Mouse (Mus musculus): ENCODE data around the gene Uhmk1. TPM values are rescaled to one million over a fixed set of nuclear protein-coding genes. Genes with fewer than 3 reads are reported as not detected.

Uhmk1 gene
- polyA plus RNA-seq, 1 experiment from 2014 or later: 7.9 TPM

DNA sequence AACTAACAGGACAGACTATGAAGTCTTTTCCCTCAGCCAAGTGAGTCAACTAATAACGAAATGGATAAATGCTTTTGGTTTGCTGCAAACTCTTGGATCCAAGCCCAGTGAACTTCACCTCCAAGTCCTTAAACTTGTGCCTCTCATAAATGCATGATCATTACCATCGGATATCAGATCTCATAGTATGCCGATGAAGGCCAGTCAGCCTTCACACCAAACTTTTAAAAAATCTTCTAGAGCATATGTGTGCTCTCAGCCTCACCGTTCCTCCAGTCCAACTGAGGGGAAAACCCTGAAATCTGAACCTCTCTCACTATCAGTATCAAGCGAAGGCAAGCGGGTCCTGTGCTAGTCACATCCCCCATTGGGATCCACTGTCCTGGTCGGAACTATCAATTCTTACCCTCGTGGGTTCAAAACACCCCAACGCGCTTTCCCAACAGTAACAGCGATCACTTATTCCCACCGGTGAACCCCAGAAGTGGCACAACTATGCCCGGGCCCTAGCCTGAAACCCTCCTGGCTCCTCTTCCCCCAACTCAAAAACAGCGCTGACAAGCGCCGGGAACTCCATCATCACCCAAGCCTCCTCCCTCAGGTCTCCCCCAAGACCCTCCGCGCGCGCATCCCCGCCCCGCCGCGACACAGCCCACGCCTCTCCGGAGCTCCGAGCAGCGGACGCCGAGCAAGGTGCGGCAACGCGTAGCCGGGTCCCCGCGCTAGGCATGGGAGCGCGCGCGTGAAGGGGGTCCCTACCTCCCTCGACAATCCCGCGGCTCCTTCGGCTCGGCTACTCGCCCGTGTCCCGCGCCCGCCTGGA, 41.0 kb downstream of the Uhmk1 start:
- Histone ChIP-seq H3K27ac (peak overlapping the region; percentile 75), H3K27me3 (replicated peaks) (no peaks in the 10 kb centered on the region), H3K4me1 (replicated peaks) (no peaks in the 10 kb centered on the region; the same call in 1 of the 2 replicates), H3K4me2 (replicated peaks) (peak overlapping the region; percentile 68), H3K9me3 (no peaks in the 10 kb centered on the region), H3K4me3 (replicated peaks) (peak overlapping the region; percentile 85), H3K36me3 (no peaks in the 10 kb centered on the region), H3K9ac (peak overlapping the region; percentile 80)
- ATAC-seq: peak; percentile 8
- WGBS: under 1% methylated on average over 49 of the region's 50 CpGs

- Histone ChIP-seq H3K27ac (no peak overlapping the region), H3K4me2 (replicated peaks) (no peak overlapping the region), H3K27me3 (replicated peaks) (no peaks in the 10 kb centered on the region), H3K36me3 (peaks cover 5% of the 10 kb centered on the region; the same call in 1 of the 2 replicates), H3K4me1 (replicated peaks) (0 out of 2 replicates have a peak, but pooled peaks cover 4% of the 10 kb centered on the region), H3K9me3 (no peaks in the 10 kb centered on the region), H3K9ac (no peak overlapping the region), H3K4me3 (replicated peaks) (no peak overlapping the region)
- WGBS: 88% methylated on average over 6 of the region's 6 CpGs
- ATAC-seq: no peak
These were observed 47.4 kb downstream of the Uhmk1 start for GRCm38 (mm10) chr1:170167781-170168180.

GRCm38 (mm10) chr1:170164913-170165312, 50.3 kb downstream of the Uhmk1 start:
- 0 out of 2 replicates have a peak, but pooled peaks cover 4% of the 10 kb centered on the region for H3K4me1 ChIP-seq (replicated peaks)
- H3K27me3 ChIP-seq (replicated peaks): no peaks in the 10 kb centered on the region
- H3K4me2 ChIP-seq (replicated peaks): no peak overlapping the region
- no peak overlapping the region for H3K4me3 ChIP-seq (replicated peaks)
- H3K9ac ChIP-seq: no peak overlapping the region
- 82% methylated on average over 3 of the region's 3 CpGs for WGBS
- peaks cover 5% of the 10 kb centered on the region; the same call in 1 of the 2 replicates for H3K36me3 ChIP-seq
- no peaks in the 10 kb centered on the region for H3K9me3 ChIP-seq
- no peak overlapping the region for H3K27ac ChIP-seq
- no peak for ATAC-seq

GRCm38 (mm10) chr1:170164053-170164614, 51.1 kb downstream of the Uhmk1 start:
- no peak overlapping the region for H3K9ac ChIP-seq
- peaks cover 5% of the 10 kb centered on the region; the same call in 1 of the 2 replicates for H3K36me3 ChIP-seq
- H3K4me2 ChIP-seq (replicated peaks): no peak overlapping the region
- H3K4me1 ChIP-seq (replicated peaks): 0 out of 2 replicates have a peak, but pooled peaks cover 4% of the 10 kb centered on the region
- H3K27me3 ChIP-seq (replicated peaks): no peaks in the 10 kb centered on the region
- WGBS: 68% methylated on average over 2 of the region's 2 CpGs
- no peaks in the 10 kb centered on the region for H3K9me3 ChIP-seq
- ATAC-seq: no peak
- no peak overlapping the region for H3K4me3 ChIP-seq (replicated peaks)
- H3K27ac ChIP-seq: no peak overlapping the region

GRCm38 (mm10) chr1:170163398-170163943, 51.7 kb downstream of the Uhmk1 start:
- Histone ChIP-seq H3K4me3 (replicated peaks) (no peak overlapping the region), H3K27me3 (replicated peaks) (no peaks in the 10 kb centered on the region), H3K4me2 (replicated peaks) (no peak overlapping the region), H3K9me3 (no peaks in the 10 kb centered on the region), H3K9ac (no peak overlapping the region), H3K36me3 (peaks cover 5% of the 10 kb centered on the region; the same call in 1 of the 2 replicates), H3K4me1 (replicated peaks) (0 out of 2 replicates have a peak, but pooled peaks cover 4% of the 10 kb centered on the region), H3K27ac (no peak overlapping the region)
- 82% methylated on average over 3 of the region's 3 CpGs for WGBS
- ATAC-seq: no peak

DNA sequence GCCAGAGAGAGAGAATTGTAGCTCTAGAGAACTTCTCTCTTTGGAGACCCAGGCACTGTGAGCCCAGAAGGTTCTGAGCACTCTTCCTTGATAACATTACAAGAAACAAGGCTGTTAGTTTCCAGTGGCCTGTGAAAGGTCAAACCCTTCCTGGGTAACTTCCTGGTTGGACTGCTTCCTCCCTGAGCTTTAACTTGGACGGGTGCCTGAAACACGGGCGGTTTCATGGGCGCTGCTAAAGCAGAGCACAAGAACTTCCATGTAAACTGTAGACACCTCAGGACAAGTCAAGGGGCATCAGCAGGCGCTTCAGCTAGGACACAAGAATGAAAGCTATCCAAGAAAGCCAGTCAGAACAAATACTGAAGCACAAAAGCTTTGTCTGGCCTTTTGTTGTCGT, 53.3 kb downstream of the Uhmk1 start:
- Histone ChIP-seq H3K27me3 (replicated peaks) (no peaks in the 10 kb centered on the region), H3K4me2 (replicated peaks) (no peak overlapping the region), H3K36me3 (peaks cover 5% of the 10 kb centered on the region; the same call in 1 of the 2 replicates), H3K4me3 (replicated peaks) (no peak overlapping the region), H3K9me3 (no peaks in the 10 kb centered on the region), H3K27ac (no peak overlapping the region), H3K4me1 (replicated peaks) (0 out of 2 replicates have a peak, but pooled peaks cover 4% of the 10 kb centered on the region), H3K9ac (no peak overlapping the region)
- WGBS: 76% methylated on average over 6 of the region's 6 CpGs
- no peak for ATAC-seq

DNA sequence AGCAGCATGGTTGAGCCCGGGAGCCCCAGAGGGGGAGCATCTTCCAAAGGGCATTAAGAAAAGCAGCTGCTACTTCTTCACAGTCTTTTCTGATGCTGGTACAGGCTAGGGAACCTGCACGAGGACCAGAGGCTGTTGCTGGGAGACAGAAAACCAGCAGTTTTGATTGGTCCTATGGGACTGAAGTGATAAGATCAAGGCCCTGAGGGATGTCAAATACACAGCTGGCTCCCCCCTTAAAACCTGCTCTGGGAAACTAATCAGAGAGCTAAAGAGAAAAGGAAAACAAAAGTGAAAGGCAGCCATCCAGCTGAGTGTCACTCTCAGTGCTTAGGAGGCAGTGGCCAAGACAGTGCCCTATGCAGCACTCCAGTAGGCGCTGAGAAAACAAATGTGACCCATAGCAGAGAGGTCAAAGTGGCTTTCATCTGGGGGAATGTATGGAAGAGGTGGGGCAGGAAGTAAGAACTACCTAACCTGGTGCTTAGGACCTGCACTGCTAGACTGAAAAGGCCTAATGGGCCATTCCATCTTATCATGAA, 54.7 kb downstream of the Uhmk1 start:
- H3K9me3 ChIP-seq: no peaks in the 10 kb centered on the region
- no peak overlapping the region for H3K4me3 ChIP-seq (replicated peaks)
- ATAC-seq: no peak
- 71% methylated on average over 3 of the region's 3 CpGs for WGBS
- H3K36me3 ChIP-seq: peaks cover 3% of the 10 kb centered on the region; the same call in 1 of the 2 replicates
- no peaks in the 10 kb centered on the region for H3K27me3 ChIP-seq (replicated peaks)
- H3K4me1 ChIP-seq (replicated peaks): 0 out of 2 replicates have a peak, but pooled peaks cover 4% of the 10 kb centered on the region
- H3K9ac ChIP-seq: no peak overlapping the region
- H3K27ac ChIP-seq: no peak overlapping the region
- no peak overlapping the region for H3K4me2 ChIP-seq (replicated peaks)

- Histone ChIP-seq H3K4me2 (replicated peaks) (no peak overlapping the region), H3K4me1 (replicated peaks) (0 out of 2 replicates have a peak, but pooled peaks cover 4% of the 10 kb centered on the region), H3K9ac (no peak overlapping the region), H3K9me3 (no peaks in the 10 kb centered on the region), H3K4me3 (replicated peaks) (no peak overlapping the region), H3K27me3 (replicated peaks) (no peaks in the 10 kb centered on the region), H3K27ac (no peak overlapping the region), H3K36me3 (peaks cover 3% of the 10 kb centered on the region; the same call in 1 of the 2 replicates)
- no peak for ATAC-seq
- WGBS: 83% methylated on average over 2 of the region's 2 CpGs
These were observed 55.5 kb downstream of the Uhmk1 start for GRCm38 (mm10) chr1:170159707-170160106.

GRCm38 (mm10) chr1:170155761-170156160, 59.4 kb downstream of the Uhmk1 start:
- H3K27ac ChIP-seq: no peak overlapping the region
- H3K27me3 ChIP-seq (replicated peaks): no peaks in the 10 kb centered on the region
- no peak overlapping the region for H3K9ac ChIP-seq
- H3K9me3 ChIP-seq: no peaks in the 10 kb centered on the region
- no peaks in the 10 kb centered on the region for H3K36me3 ChIP-seq
- no peak for ATAC-seq
- no peak overlapping the region for H3K4me3 ChIP-seq (replicated peaks)
- no peak overlapping the region for H3K4me2 ChIP-seq (replicated peaks)
- no peaks in the 10 kb centered on the region for H3K4me1 ChIP-seq (replicated peaks)
- WGBS: 64% methylated on average over 5 of the region's 5 CpGs

GRCm38 (mm10) chr1:170155298-170155697, 59.9 kb downstream of the Uhmk1 start:
- H3K4me3 ChIP-seq (replicated peaks): no peak overlapping the region
- no peak for ATAC-seq
- 69% methylated on average over 2 of the region's 2 CpGs for WGBS
- no peak overlapping the region for H3K4me2 ChIP-seq (replicated peaks)
- no peaks in the 10 kb centered on the region for H3K27me3 ChIP-seq (replicated peaks)
- no peak overlapping the region for H3K9ac ChIP-seq
- no peaks in the 10 kb centered on the region for H3K9me3 ChIP-seq
- no peaks in the 10 kb centered on the region for H3K4me1 ChIP-seq (replicated peaks)
- H3K27ac ChIP-seq: no peak overlapping the region
- H3K36me3 ChIP-seq: no peaks in the 10 kb centered on the region

DNA sequence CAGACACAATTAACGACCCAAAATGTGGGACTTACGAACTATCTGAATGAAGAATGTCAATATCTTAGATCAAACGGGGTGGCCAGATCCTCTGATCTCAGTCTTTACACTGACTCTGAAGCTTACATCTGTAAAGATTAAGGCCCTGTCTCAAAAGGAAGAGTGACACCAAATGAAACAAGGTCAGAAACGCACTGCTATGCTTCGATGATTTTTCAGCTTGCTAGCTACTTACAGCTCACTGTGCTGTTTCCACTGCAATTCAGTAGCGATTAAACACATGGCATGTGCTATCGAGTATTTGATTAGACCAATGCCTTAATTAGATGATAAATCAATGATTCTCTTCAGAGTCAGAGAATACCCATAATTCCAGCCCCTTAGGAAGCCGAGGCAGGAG, 61.2 kb downstream of the Uhmk1 start:
- H3K27me3 ChIP-seq (replicated peaks): no peaks in the 10 kb centered on the region
- WGBS: 88% methylated on average over 8 of the region's 8 CpGs
- H3K4me3 ChIP-seq (replicated peaks): no peak overlapping the region
- no peaks in the 10 kb centered on the region for H3K9me3 ChIP-seq
- H3K4me1 ChIP-seq (replicated peaks): no peaks in the 10 kb centered on the region
- no peak for ATAC-seq
- H3K9ac ChIP-seq: no peak overlapping the region
- no peak overlapping the region for H3K27ac ChIP-seq
- H3K4me2 ChIP-seq (replicated peaks): no peak overlapping the region
- 0 out of 2 replicates have a peak, but pooled peaks cover 6% of the 10 kb centered on the region for H3K36me3 ChIP-seq

GRCm38 (mm10) chr1:170152552-170152951, 62.6 kb downstream of the Uhmk1 start:
- Histone ChIP-seq H3K4me1 (replicated peaks) (no peaks in the 10 kb centered on the region), H3K9me3 (no peaks in the 10 kb centered on the region), H3K36me3 (0 out of 2 replicates have a peak, but pooled peaks cover 6% of the 10 kb centered on the region), H3K27ac (no peak overlapping the region), H3K4me2 (replicated peaks) (no peak overlapping the region), H3K4me3 (replicated peaks) (no peak overlapping the region), H3K9ac (no peak overlapping the region), H3K27me3 (replicated peaks) (no peaks in the 10 kb centered on the region)
- 94% methylated on average over 2 of the region's 2 CpGs for WGBS
- no peak for ATAC-seq

Measured in intestine, embryonic 15.5 days (tissue).